Mouse (Mus musculus) T-helper 2 cell (primary cell): Measurements from ENCODE around the gene Col4a5.

Experiments used
- in situ Hi-C: fragments of 300-600 bp; cut with MboI, MseI; formaldehyde crosslinking; loops from one replicate; pipeline ENCODE4 v1.15.1; 2025; ENCODE audit warnings: high pct_unique_total_duplicates

Col4a5 gene

DNA sequence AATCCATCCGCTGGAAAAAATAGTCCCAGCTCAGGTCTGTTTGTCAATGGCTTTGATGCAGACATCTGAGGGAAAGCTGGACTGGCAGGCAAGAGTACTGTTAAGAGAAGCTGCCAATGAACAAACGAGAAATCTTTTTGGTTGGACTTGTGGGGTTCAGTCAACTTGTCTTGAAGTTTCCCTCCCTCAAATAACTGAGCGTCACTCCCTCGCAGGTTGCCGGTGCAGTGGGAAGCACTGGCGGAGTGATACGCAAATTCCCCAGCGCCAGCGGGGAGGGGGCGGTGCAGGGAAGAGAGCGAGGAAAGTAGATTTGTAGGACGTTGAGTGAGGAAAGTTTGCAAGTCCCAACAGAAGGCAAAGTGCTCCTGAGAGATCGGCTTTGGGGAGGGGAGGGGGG, at the start of gene Col4a5:
Col4a5 (plus strand) TSS at position 276 of the 400 bp plus-strand sequence.
- in situ Hi-C loops = no loop called here

DNA sequence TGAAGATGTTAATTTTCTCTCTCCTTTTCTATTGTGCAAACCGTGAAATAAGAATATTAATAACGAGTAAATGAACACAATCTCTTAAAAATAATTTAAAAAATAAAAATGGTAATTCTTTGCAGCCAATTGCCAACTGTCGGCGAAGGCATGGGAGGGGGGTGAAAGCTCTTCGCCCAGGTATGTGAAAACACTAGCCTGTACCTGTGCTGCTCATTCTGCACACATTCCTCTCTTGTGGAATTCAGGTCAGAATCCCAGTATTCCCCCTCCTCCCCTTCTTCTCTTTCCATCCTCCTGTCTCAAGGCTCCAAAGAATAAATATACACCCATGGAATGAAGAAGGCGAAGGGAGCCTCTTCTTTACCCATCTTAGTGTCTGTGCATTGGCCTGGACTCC, 38.4 kb upstream of the Col4a5 start:
- in situ Hi-C loops = loop anchor here (25.0 kb wide), 1 partner anchor 449 kb away; no protein-coding TSS in a partner anchor

DNA sequence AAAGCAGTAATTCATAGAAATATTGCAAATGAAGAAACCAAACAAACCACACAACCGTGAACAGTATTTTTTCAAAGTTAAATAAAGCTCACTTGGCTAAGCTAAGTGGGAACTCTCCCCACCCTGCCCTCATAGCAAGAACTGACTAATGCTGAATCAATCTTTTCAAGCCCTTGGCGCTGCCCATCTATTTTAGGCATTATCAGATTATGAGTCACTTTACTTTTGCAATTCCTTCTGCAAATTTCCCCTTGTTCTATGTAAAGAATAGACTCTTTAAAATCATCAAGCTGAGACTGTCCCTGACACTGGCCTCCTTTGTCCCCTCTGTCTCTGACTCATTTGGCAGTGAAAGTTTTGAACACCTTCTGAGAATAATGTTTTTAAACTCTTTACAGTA, 35.8 kb upstream of the Col4a5 start:
- in situ Hi-C loops = loop anchor here (25.0 kb wide), 1 partner anchor 452 kb away; no protein-coding TSS in a partner anchor

DNA sequence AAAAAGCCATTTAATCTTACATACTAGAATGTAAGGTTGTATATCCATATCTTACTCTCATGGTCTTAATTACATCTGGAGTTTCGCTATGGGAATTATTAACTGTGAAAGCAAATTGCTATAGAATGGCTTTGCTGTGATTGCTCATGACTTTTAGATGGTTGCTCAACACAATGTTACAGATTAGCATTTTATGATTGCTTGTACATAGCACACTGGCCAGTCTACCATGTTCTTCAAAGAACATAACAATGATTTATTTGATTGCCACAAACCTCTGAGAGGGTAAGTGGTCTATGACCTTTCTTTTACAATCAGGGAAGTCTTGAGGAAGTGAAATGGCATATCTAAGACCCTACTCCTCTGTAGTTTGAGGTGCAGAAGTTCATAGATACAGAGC, 27.2 kb upstream of the Col4a5 start:
- in situ Hi-C loops = loop anchor here (5.0 to 25.0 kb wide), 2 partner anchors 61 to 461 kb away; no protein-coding TSS in a partner anchor

DNA sequence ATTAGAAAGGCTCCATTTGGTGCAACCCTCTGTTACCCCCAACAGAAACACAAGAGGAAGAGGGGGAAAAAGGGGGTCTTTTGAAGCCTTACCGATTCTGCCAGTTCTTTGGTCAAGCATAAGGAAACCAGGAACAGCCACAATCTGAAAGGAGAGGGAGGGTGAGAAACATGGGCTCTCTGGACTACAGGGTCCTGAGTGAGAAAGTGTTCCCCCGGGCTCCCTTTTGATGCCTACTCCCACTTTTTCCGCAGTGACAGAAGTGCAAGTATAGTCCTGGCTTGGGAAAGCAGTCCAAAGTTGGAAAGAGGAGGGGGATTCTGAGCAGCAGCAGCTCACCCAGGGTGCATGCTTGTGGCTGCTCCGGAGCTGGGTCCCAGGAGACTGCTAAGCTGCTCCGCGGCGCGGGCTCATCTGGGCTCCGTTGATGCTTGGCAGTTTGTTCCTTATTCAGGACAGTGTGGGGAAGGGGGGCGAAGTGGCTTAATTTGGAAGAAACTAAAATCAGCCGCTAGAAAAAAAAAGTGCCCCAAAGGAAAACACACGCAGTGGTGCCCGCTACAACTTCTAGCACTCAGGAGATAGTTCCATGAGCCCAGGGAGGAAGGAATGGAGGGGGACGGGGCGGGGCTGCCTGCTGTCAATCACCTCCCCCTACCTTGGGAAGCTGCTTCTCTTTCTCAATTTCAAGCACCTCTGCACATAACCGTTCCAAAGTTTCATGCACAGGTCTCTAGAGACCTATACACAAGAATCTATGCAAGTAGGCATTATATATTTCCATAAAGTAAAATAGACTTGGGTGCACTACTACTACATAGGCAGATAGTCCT, 1.5 kb upstream of the Col4a5 start, which contains the start of gene Col4a6:
Col4a6 (minus strand) TSS at position 607 of the 833 bp plus-strand sequence.
- in situ Hi-C loops = no loop called here

DNA sequence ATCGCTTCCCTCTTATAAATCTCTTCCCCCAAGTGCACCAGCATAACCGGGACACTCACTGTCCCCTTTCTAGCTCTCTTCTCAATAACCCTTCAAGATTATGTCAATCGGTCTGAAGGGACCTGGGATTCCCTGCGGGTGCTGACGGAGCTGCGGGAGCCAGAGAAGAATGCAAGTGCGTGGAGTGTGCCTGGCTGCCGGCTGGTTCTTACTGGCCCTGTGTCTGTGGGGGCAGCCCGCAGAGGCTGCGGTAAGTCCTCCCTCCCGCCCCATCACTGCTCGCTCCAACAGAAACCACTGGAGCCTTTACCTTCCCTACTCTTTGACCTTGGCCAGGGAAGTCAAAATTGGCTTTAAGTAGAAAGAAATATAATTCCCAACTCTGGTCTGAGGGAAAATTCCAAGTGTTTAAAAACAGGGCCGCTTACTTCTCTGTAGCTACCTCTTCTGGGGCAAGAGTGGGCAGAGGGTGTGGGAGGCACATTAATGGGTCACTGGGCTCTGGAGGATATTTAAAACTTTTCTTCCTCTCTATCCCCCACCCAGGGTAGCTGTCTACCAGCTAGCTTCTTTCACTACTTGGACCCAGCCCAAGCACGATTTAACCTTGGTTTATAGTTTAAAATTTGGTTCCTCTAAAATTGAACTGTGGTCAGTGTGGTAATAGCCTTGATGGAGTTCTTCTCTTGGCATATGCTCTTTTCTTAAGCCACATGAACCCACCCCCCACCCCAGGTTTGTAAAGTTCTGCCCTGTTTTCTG, 562 bp downstream of the Col4a5 start:
- in situ Hi-C loops = no loop called here

DNA sequence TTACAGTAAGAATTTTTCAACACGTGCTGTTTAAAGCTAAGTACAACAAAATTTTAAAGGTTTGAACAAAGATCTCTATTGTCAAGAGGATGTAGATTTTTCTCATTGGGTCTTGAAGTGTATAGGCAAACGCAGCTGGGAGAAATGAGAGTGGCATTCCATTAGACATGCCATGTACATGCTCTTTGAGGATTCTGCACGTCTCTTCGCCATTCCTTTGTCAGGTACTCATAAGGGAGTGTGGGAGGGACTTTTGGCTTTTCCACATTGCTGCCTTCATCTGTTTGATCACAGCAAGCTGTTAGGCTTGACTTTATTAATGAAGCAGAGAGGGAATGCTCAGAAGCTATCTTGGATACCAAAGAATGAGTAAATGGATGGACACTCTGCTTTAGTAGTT, 19.4 kb downstream of the Col4a5 start:
- in situ Hi-C loops = no loop called here

DNA sequence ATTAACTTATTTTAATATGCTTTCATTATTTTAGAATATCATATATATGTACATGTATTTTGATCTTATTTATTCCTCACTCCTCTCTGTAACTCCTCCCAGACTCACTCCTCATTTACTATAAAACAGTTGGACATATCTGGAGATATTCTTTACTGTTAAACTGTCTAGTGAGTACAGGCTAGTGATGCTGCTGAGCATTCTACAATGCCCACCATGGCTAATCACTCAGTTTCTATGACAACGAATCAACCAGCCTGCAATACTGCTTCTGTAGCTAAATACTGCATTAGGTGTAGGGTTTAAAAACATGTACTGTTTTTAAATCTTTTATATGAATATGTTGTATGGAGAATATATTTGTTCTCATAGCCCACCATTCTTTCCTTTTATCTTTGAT, 27.9 kb downstream of the Col4a5 start:
- in situ Hi-C loops = no loop called here

DNA sequence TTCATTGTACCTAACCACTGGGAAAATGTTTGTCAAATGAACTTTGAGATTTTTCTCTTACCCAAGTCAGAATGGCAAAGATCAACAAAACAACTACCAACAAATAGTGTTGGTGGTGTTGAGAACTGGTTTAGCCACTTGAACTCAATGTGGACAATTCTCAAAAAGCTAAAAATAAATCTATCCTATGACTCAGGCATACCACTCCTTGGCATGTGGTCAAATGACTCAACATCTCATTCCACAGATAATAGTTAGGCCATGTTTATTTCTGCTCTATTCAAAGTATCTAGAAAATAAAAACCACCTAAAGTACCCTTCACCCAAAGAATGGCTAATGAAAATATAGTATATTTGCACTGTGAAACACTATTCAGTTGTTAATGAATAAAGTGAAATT, 58.3 kb downstream of the Col4a5 start:
- in situ Hi-C loops = no loop called here

DNA sequence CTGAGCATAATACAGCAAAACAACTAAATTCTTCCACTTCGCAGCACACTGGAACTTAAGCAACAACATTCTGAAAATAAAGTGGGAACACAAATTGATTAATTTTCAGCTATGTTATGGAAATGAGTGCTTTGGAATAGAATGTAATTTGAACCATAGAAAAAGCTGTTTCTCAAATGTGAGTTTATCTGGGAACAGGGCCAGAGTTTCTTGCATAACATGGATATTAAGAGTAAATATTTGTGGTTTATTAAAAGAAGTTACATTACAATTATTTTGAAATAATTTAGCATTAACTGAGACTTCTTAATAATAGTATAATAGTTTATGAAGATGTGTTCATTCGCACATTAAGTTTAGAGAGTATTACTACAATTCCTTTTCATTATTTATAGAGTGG, 72.3 kb downstream of the Col4a5 start:
- in situ Hi-C loops = no loop called here

DNA sequence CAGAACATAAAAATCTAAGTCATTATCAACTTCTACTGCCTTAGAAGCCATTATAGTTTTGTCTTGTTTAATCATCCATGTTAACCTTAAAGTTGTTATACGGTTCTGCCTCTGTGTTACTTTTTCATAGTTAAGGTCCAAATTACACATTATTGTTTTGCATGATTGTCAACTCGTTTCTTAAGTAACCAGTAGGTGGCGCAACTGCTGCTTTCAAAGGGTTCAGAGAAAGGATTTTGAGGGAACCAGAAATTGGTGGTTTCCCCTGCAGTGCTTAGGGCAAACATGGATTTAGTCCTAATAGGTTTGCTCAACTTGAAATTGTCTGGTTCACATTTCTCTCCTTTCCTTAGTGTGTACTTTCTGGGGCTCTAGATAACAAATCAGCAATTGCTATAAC, 115.1 kb downstream of the Col4a5 start:
- in situ Hi-C loops = no loop called here

DNA sequence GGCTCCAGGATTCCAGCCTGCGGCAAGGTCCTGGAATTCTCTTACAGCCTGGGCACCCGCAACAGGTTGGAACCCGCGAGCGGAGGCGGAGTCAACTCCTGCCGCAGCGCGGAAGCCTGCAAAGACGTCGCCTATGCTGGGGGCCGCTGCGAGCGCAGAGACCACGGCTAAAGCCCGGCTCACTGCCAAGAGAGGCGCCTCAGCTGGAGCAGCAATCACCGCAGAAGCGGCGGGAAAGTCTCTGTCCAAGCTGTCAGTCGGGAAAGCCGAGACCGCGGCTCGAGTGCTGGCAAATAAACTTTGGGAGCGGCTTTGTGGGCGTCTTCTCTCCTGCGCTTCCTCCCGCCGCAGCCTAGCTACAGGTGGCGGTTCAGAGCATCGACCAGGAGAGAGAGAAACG, 246.5 kb downstream of the Col4a5 start:
- in situ Hi-C loops = no loop called here

DNA sequence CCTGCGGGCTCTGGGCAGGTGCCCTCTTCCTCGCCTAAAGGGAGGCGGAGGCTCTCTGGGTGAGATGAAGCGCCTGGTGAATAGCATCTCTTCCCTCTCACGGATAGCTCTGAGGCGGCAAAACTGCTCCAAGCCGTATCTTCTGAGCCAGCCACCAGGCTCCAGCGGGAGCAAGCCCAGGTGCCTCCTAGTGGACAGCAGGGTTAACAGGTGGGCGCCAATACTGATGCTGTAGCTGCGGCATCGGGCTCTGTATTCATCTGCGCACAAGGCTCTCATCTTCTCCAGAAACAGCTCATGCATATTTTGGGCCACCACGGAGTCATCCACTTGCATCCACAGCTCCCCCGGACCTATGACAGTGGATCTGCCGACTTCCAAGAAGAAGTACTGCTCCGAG, 248.8 kb downstream of the Col4a5 start:
- in situ Hi-C loops = no loop called here

DNA sequence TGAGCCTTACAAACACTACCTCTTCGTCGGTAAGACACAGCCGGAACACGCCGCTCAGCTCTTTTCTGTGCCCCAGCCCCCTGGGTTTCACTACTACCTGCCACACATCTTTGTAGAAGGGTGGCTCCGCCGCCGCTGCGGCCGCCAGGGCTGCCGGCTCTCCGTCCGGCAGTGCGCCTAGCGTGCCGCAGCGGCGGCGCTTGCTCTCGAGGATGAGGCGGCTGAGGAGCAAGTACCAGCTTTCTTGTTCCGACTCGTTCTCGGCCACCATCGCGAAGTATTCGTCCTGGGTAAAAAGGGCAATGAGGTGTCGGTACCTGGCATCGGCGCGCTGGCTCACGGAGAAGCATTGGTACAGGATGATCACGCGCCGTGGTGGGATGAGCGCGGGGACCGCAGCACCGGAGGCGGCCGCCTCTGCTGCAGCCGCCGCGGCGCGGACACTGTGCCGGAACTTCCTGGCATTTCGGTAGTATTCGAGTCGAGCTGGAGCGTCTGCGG, 249.3 kb downstream of the Col4a5 start:
- in situ Hi-C loops = no loop called here

DNA sequence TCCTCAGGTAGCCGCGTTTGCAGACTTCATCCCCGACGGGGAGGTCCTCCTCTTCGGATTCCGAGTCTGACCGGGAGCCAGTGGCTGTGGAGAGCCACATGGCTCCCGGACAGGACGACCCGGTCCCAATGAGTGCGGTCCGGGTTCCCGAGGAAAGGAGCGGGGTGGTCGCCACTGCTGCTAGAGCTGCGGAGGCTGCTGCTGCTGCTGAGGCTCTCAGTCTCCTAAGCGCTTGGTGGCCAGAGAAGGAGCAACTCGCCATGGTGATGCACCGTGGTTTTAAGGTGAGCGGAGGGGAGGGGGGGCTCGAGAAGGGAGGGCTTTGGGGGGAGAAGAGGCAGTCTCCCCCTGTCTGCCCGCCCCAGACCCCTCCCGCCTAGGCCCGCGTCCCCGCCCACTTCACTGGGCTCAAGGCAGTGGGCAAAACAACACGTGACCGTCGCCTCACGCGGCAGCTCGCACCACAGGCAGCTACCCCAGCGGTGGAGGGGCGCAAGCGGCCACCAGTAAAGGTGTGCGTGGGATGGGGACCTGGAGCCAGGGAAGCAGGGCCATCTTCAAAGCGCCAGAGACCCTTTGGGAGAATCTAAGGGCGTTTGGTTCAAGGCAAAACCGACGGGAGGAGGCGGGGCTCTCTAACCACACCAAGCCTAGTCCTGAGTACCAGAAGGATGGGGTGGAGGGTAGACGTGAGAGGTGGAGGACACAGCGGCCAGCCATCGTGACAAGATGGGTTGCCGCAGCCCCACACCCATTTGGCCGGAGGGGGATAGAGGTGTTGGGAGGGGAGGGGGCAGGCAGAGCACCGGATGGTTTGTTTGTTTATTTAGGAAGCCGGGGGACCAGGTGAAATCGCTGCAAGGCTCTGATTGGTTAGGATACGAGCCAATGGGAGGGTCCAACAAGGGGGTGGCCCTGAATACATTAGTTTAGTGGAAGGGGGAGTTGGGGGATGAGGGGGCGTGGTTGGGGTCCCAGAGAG, 250.0 kb downstream of the Col4a5 start, which contains the start of gene Irs4:
Irs4 (minus strand) TSS at position 327 of the 982 bp plus-strand sequence.
- in situ Hi-C loops = no loop called here

DNA sequence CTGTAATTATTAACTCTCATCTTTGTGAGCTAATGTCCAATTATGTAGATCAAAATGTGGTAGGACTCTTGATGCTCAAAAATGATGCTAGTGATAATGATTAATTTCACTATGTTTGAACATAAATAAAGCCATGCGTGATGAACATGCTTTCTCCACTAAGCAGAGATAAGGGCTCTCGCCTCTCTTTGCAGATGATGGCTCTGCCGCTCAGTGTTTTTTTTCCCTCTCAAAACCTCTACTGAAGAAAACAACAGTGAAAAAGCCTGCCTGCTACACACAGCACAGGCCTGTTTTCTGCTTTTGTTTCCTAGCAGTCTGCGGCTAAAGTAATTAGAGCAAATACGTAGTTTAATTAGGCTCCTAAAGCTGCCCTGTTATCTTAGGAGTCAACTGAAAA, 254.4 kb downstream of the Col4a5 start:
- in situ Hi-C loops = no loop called here
